Mouse (Mus musculus): ENCODE results near the gene Ybx2. TPM values are rescaled to one million over a fixed set of nuclear protein-coding genes. Genes with fewer than 3 reads are reported as not detected.

Ybx2 gene
- polyA plus RNA-seq, 1 experiment, result 21.1 TPM

DNA sequence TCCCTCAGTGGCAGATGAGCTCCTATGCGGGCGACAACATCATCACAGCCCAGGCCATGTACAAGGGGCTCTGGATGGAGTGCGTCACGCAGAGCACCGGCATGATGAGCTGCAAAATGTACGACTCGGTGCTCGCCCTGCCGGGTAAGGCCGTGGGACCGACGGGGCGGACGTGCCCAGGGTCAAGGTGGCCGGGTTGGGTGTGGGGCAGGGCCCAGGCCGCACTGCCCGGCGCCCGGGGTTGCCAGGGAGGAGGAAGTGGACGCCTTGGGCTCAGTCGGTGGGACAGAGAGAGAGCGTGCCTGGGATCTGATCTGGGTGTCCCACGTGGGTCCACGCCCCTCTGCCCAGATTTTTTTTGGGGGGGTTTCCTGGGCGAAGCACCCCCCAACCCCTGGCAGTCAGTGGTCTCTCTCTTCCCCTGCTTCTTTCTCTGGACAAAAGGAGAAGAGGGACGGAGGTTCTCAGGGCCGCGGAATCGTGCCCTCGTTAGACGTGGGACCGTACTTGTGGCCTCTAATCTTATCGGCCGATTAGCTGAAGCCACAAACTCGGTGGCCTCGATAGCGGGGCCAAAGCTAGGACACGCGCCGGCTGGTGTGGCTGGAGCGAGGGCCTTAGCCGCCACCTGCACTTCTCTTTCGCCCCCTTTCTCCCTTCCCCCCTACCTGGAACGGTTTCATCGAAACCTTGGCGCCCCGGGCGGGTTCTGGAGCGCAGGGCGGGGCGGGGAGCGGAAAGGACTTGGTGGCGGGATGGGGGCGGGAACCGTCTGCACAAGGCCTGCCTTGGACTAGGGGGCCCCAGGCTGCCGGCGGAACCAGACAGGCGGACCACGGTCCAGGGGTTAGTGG is 30.6 kb downstream of the Ybx2 start:
- TF ChIP-seq CTCF (IDR thresholded peaks at IDR 0.05; ENCODE audit: extremely low read depth, insufficient read depth, low read length) (no peak), POLR2A (IDR thresholded peaks at IDR 0.05; ENCODE audit: extremely low read depth, insufficient read depth, low read length) (no peak)
- Histone ChIP-seq H3K4me3 (ENCODE audit: insufficient read depth, low read length) (no peak overlapping the region), H3K4me1 (ENCODE audit: control insufficient read depth, insufficient read depth, low read length) (no peaks in the 10 kb centered on the region), H3K27ac (ENCODE audit: insufficient read depth, low read length) (no peak overlapping the region)

DNA sequence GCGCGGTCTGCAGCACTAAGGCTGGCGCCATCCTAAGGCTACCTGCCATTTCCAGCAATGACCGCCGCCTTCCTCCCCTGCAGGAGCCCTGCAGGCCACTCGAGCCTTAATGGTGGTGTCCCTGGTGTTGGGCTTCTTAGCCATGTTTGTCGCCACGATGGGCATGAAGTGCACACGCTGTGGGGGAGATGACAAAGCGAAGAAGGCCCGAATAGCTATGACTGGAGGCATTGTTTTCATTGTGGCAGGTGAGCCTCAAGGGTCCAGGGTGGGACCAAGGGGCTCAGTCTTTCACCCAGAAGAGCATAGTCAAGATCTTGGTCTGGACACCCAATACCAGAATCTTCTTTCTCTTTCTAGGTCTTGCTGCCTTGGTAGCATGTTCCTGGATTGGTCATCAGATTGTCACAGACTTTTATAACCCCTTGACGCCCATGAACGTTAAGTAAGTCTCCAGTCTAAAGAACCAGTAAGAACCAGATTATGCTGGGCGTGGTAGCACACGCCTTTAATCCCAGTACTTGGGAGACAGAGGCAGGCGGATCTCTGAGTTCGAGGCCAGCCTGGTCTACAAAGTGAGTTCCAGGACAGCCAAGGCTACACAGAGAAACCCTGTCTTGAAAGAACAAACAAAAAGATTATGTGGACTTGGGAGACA is 31.4 kb downstream of the Ybx2 start:
- H3K4me1 ChIP-seq (ENCODE audit: control insufficient read depth, insufficient read depth, low read length), result no peaks in the 10 kb centered on the region
- TF ChIP-seq POLR2A (IDR thresholded peaks at IDR 0.05; ENCODE audit: extremely low read depth, insufficient read depth, low read length) (no peak), CTCF (IDR thresholded peaks at IDR 0.05; ENCODE audit: extremely low read depth, insufficient read depth, low read length) (no peak)
- no peak overlapping the region for H3K4me3 ChIP-seq (ENCODE audit: insufficient read depth, low read length)
- H3K27ac ChIP-seq (ENCODE audit: insufficient read depth, low read length), result no peak overlapping the region

DNA sequence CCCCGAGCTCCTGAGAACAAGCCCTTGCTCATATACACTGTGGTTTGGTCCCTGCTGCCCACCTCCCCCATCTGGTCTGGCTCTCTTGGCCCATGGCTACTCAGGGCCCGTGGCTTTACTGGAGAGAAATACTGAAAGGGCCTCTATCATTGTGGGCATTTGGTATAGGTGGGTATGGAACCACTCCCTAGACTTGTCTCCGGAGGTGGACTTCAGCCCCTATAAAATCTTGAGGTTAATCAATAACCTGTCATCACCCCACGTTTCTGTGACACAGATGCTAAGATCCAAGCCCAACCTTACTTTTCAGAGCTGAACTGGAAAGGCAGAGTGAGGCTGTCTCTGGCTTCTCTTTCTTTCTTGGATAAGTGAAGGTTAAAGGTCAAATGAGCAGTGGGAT is 33.2 kb downstream of the Ybx2 start:
- Histone ChIP-seq H3K4me3 (ENCODE audit: insufficient read depth, low read length) (no peak overlapping the region), H3K27ac (ENCODE audit: insufficient read depth, low read length) (no peak overlapping the region), H3K4me1 (ENCODE audit: control insufficient read depth, insufficient read depth, low read length) (no peaks in the 10 kb centered on the region)
- TF ChIP-seq POLR2A (IDR thresholded peaks at IDR 0.05; ENCODE audit: extremely low read depth, insufficient read depth, low read length), result no peak
- no peak for TF ChIP-seq CTCF (IDR thresholded peaks at IDR 0.05; ENCODE audit: extremely low read depth, insufficient read depth, low read length)

DNA sequence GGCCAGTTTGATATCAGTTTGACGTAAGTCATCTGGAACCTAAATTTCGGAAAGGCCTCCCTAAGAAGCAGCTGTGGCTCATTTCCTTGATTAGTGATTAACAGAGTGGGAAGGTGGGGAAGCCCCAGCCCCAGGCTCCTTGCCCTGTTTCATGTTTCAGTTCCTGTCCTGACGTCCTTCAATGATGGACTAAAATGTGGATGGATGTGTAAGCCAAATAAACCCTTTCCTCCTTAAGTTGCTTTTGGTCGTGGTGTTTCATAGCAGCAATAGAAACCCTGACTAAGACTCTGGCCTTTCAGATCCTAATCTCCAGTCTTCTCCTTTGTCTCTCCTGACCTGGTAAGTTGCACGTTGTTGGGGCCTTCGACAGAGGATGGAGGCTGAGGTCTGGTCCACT is 34.6 kb downstream of the Ybx2 start:
- H3K4me3 ChIP-seq (ENCODE audit: insufficient read depth, low read length), result no peak overlapping the region
- H3K27ac ChIP-seq (ENCODE audit: insufficient read depth, low read length), result no peak overlapping the region
- no peaks in the 10 kb centered on the region for H3K4me1 ChIP-seq (ENCODE audit: control insufficient read depth, insufficient read depth, low read length)
- TF ChIP-seq POLR2A (IDR thresholded peaks at IDR 0.05; ENCODE audit: extremely low read depth, insufficient read depth, low read length) (no peak), CTCF (IDR thresholded peaks at IDR 0.05; ENCODE audit: extremely low read depth, insufficient read depth, low read length) (no peak)

GRCm38 (mm10) chr11:69970775-69971174 is 35.2 kb downstream of the Ybx2 start:
- TF ChIP-seq CTCF (IDR thresholded peaks at IDR 0.05; ENCODE audit: extremely low read depth, insufficient read depth, low read length) (no peak), POLR2A (IDR thresholded peaks at IDR 0.05; ENCODE audit: extremely low read depth, insufficient read depth, low read length) (no peak)
- Histone ChIP-seq H3K27ac (ENCODE audit: insufficient read depth, low read length) (no peak overlapping the region), H3K4me3 (ENCODE audit: insufficient read depth, low read length) (no peak overlapping the region), H3K4me1 (ENCODE audit: control insufficient read depth, insufficient read depth, low read length) (no peaks in the 10 kb centered on the region)

- H3K27ac ChIP-seq (ENCODE audit: insufficient read depth, low read length), result no peak overlapping the region
- H3K4me3 ChIP-seq (ENCODE audit: insufficient read depth, low read length), result no peak overlapping the region
- TF ChIP-seq POLR2A (IDR thresholded peaks at IDR 0.05; ENCODE audit: extremely low read depth, insufficient read depth, low read length), result no peak
- TF ChIP-seq CTCF (IDR thresholded peaks at IDR 0.05; ENCODE audit: extremely low read depth, insufficient read depth, low read length), result no peak
- H3K4me1 ChIP-seq (ENCODE audit: control insufficient read depth, insufficient read depth, low read length), result no peaks in the 10 kb centered on the region
Observed at GRCm38 (mm10) chr11:69974907-69975306, 39.3 kb downstream of the Ybx2 start.

- TF ChIP-seq CTCF (IDR thresholded peaks at IDR 0.05; ENCODE audit: extremely low read depth, insufficient read depth, low read length) (no peak), POLR2A (IDR thresholded peaks at IDR 0.05; ENCODE audit: extremely low read depth, insufficient read depth, low read length) (no peak)
- no peak overlapping the region for H3K4me3 ChIP-seq (ENCODE audit: insufficient read depth, low read length)
- H3K27ac ChIP-seq (ENCODE audit: insufficient read depth, low read length), result no peak overlapping the region
- H3K4me1 ChIP-seq (ENCODE audit: control insufficient read depth, insufficient read depth, low read length), result no peaks in the 10 kb centered on the region
Observed at GRCm38 (mm10) chr11:69976271-69976670, 40.7 kb downstream of the Ybx2 start.

DNA sequence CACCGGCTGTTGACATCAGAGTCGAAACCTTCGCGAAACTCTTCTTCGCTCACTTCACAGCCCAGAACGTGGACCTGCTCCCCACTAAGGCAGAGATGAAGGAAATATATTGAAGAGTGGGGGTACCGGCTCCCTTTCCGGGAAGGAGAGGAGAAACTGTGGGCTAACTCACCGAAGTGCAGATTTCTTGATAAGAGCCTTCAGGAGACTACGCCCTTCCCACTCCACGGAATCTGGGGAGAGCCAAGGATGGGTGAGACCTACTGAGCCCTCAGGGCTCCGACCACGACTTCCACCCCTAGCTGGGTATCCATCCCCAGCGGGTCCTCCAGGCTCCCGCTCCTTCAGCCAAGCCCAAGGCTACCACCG is 44.2 kb downstream of the Ybx2 start:
- Histone ChIP-seq H3K27ac (ENCODE audit: insufficient read depth, low read length) (0 out of 2 replicates have a peak overlapping the region, but pooled peaks have one; percentile 11), H3K4me3 (ENCODE audit: insufficient read depth, low read length) (peak overlapping the region; percentile 56), H3K4me1 (ENCODE audit: control insufficient read depth, insufficient read depth, low read length) (peaks cover 7% of the 10 kb centered on the region; the same call in 1 of the 2 replicates)
- TF ChIP-seq CTCF (IDR thresholded peaks at IDR 0.05; ENCODE audit: extremely low read depth, insufficient read depth, low read length) (no peak), POLR2A (IDR thresholded peaks at IDR 0.05; ENCODE audit: extremely low read depth, insufficient read depth, low read length) (no peak)

DNA sequence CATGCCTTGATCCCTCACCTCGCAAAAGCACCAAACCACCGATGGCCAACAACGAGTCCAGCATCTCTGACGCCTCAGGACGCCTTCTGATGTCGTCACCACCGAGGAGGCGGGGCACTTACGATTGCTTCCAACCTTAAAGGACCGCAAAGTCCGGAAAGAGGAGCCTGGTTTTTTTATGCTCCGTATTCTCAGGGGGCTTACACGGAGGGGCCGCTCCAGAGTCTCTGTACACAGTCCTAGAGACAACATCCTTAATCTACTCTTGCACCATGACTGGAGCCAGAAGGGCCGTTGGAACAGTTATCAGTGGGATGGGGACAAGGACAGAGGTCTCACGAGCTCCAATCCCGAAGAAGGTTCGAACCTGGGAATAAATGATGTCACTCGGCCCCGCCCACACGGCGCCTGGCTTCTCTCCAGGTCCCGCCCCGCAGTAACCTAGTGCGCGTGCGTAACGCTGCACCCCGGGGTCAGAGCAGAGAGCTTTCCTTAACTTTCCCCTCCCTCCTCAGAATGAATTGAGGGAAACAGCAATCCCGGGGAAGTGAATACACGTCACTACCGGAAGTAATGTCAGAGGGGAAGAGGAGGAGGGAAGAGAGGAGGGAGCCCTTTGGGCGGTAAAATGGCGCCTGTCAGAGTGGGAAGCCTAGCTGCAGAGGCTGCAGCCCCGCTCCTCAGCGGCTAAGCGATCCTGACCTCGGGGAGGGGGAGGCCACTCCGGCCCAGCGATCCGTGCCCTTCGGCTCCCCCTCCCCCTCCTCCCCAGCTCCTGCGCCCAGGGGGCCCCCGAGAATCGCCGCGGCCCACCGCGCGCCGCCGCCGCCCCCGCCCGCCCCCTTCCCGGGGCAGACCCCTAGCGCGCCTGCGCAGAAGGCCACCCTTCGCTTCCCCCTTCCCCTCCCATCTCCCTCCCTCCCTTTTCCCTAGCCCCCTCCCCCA is 44.9 kb downstream of the Ybx2 start:
- Histone ChIP-seq H3K4me3 (ENCODE audit: insufficient read depth, low read length) (peak overlapping the region; percentile 56), H3K27ac (ENCODE audit: insufficient read depth, low read length) (peak overlapping the region; percentile 82), H3K4me1 (ENCODE audit: control insufficient read depth, insufficient read depth, low read length) (peaks cover 7% of the 10 kb centered on the region; the same call in 1 of the 2 replicates)
- TF ChIP-seq CTCF (IDR thresholded peaks at IDR 0.05; ENCODE audit: extremely low read depth, insufficient read depth, low read length), result no peak
- TF ChIP-seq POLR2A (IDR thresholded peaks at IDR 0.05; ENCODE audit: extremely low read depth, insufficient read depth, low read length), result peak; percentile 91
